Mouse (Mus musculus): ENCODE data around the gene H2al1g. TPM values are rescaled to one million over a fixed set of nuclear protein-coding genes. Genes with fewer than 3 reads are reported as not detected.
"Not testable (repeated sequence)": the region's sequence is repeated elsewhere in the genome, so short reads cannot be mapped to it uniquely, and the experiment has no call there.

The H2al1g gene
- polyA plus RNA-seq (2012; rRNA removed), result not detected in 2 replicates

GRCm38 (mm10) chrX:11317956-11318355 is at the start of gene H2al1g:
Gene H2al1g (plus strand): TSS chrX:11318256.
- H3K4me3 ChIP-seq (ENCODE audit: insufficient read depth, low read length); H3K27ac ChIP-seq (ENCODE audit: insufficient read depth, low read length); H3K4me1 ChIP-seq (ENCODE audit: control insufficient read depth, insufficient read depth, low read length): not testable (repeated sequence)

DNA sequence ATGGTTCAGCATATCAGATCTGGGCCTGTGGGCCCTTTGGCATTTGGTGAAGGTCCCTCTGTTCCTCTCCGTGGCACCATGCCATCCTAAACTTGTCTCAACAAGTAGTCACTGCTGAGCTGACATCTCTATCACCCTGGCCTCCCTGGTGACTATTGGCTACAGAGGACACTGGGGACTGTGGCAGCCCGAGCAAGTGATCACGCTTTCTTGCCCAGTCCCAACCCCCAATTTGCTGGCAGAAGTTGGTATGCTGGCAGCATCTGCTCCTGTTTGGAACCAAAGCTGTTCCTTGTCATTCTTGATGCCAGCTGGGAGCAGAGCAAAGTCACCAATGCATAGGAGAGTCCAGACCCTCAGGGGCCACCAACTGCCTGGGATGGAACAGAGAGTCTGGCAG is 49.0 kb upstream of the H2al1g start:
- TF ChIP-seq CTCF (IDR thresholded peaks at IDR 0.05; ENCODE audit: extremely low read depth, insufficient read depth, low read length) (no peak), POLR2A (IDR thresholded peaks at IDR 0.05; ENCODE audit: extremely low read depth, insufficient read depth, low read length) (no peak)
- H3K4me1 ChIP-seq (ENCODE audit: control insufficient read depth, insufficient read depth, low read length), result no peaks in the 10 kb centered on the region
- H3K4me3 ChIP-seq (ENCODE audit: insufficient read depth, low read length), result no peak overlapping the region
- H3K27ac ChIP-seq (ENCODE audit: insufficient read depth, low read length), result no peak overlapping the region

- no peak overlapping the region for H3K27ac ChIP-seq (ENCODE audit: insufficient read depth, low read length)
- no peak for TF ChIP-seq POLR2A (IDR thresholded peaks at IDR 0.05; ENCODE audit: extremely low read depth, insufficient read depth, low read length)
- TF ChIP-seq CTCF (IDR thresholded peaks at IDR 0.05; ENCODE audit: extremely low read depth, insufficient read depth, low read length), result no peak
- no peak overlapping the region for H3K4me3 ChIP-seq (ENCODE audit: insufficient read depth, low read length)
- H3K4me1 ChIP-seq (ENCODE audit: control insufficient read depth, insufficient read depth, low read length), result peaks cover 1% of the 10 kb centered on the region; the same call in 1 of the 2 replicates
Observed at GRCm38 (mm10) chrX:11273190-11273589, 44.9 kb upstream of the H2al1g start.

DNA sequence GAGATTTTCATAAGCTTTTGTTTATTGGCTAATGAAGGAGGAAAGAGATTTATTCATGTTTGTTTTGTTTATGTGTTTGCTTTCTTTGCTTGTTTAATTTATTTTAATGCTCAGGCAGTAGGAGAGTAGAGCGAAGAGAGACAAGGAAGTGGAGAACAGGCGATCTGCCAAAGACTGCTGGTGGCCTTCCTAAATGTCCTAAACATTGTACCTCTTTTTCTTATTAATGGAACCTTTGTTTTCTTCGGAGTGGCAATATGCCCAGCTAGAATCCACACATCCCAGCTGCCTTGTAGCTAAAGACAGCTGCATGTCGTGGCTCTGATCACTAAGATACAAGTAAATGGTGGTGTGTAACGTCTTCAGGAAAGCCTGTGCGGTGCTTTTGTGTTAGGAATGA is 41.0 kb upstream of the H2al1g start:
- Histone ChIP-seq H3K4me3 (ENCODE audit: insufficient read depth, low read length) (no peak overlapping the region), H3K4me1 (ENCODE audit: control insufficient read depth, insufficient read depth, low read length) (peaks cover 1% of the 10 kb centered on the region; the same call in 1 of the 2 replicates), H3K27ac (ENCODE audit: insufficient read depth, low read length) (no peak overlapping the region)
- TF ChIP-seq CTCF (IDR thresholded peaks at IDR 0.05; ENCODE audit: extremely low read depth, insufficient read depth, low read length) (no peak), POLR2A (IDR thresholded peaks at IDR 0.05; ENCODE audit: extremely low read depth, insufficient read depth, low read length) (no peak)

GRCm38 (mm10) chrX:11280741-11281140 is 37.3 kb upstream of the H2al1g start:
- peaks cover 1% of the 10 kb centered on the region; the same call in 1 of the 2 replicates for H3K4me1 ChIP-seq (ENCODE audit: control insufficient read depth, insufficient read depth, low read length)
- no peak overlapping the region for H3K27ac ChIP-seq (ENCODE audit: insufficient read depth, low read length)
- no peak overlapping the region for H3K4me3 ChIP-seq (ENCODE audit: insufficient read depth, low read length)
- TF ChIP-seq POLR2A (IDR thresholded peaks at IDR 0.05; ENCODE audit: extremely low read depth, insufficient read depth, low read length) (no peak), CTCF (IDR thresholded peaks at IDR 0.05; ENCODE audit: extremely low read depth, insufficient read depth, low read length) (no peak)

DNA sequence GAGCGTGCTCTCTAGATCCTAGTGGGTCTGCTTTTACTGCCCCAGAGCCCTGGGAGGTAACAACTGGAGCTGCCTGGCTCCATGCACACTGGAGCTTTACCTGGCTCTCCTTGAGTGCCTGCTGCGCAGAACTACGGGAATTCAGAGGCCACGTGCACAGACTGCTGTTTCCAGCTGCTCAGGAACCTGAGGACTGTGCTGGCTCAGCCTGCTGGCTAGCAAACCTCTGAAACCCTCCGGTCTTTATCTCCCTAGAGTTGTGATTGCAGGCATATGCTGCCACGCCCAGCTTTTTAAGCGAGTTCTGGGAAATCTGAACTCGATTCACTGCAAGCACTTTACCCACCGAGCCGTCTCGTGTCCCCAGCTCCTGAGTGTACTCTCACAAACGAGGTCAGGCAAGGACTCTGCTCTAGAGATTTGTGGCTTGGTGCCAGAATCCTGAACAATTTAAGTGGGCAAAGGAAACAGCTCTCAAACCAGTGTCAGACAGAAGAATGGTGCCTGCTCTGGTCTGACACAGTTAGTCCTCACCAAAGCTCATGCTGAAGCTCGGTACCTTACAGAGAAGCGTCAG is 29.7 kb upstream of the H2al1g start:
- H3K27ac ChIP-seq (ENCODE audit: insufficient read depth, low read length), result no peak overlapping the region
- no peak overlapping the region for H3K4me3 ChIP-seq (ENCODE audit: insufficient read depth, low read length)
- H3K4me1 ChIP-seq (ENCODE audit: control insufficient read depth, insufficient read depth, low read length), result no peaks in the 10 kb centered on the region
- no peak for TF ChIP-seq POLR2A (IDR thresholded peaks at IDR 0.05; ENCODE audit: extremely low read depth, insufficient read depth, low read length)
- no peak for TF ChIP-seq CTCF (IDR thresholded peaks at IDR 0.05; ENCODE audit: extremely low read depth, insufficient read depth, low read length)

DNA sequence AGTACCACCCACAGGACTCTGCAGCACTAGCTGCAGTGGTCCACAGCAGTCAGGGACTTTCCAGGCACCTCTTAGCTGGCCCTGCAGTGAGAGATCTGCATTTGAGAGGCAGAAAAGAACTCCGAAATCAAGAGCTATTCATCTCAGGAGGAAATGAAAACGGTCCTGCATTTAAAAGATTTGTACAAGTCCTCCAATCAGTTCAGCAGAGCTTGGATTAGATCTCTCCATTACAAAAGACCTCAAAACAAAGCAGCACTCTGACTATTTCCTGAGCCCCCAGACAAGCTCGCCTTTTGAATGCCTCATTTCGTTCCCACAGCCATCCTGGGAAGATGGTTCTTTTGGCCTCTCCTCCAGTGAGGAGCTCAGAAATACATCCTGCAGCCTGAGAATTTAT is 28.8 kb upstream of the H2al1g start:
- H3K27ac ChIP-seq (ENCODE audit: insufficient read depth, low read length), result no peak overlapping the region

DNA sequence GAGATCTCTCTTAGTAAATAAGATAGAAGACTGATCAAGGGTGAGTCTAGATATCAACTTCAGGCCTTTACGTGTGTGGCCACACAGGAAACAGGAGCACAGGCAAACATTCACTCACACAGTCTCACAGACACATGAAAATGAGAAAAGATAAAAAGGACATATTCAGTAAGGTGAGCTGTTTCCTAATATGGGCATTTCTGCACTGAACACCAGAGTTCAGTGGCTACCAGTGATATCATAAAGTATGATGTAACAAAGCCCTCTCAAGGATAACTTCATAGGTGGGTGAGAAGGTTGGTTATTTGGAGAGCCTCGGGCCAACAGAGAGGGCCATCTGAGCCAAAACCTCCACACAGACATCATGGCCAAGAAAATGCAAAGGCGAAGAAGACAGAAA is 19.1 kb upstream of the H2al1g start, which contains the start of gene H2al1a:
Gene H2al1a, plus strand, starts transcription at position 301 of the 400 bp plus-strand sequence.
- not testable (repeated sequence) for H3K4me1 ChIP-seq (ENCODE audit: control insufficient read depth, insufficient read depth, low read length); H3K4me3 ChIP-seq (ENCODE audit: insufficient read depth, low read length); H3K27ac ChIP-seq (ENCODE audit: insufficient read depth, low read length)

More for the DNA sequence above, 28.8 kb upstream of the H2al1g start:
- TF ChIP-seq POLR2A (IDR thresholded peaks at IDR 0.05; ENCODE audit: extremely low read depth, insufficient read depth, low read length), result no peak
- H3K4me3 ChIP-seq (ENCODE audit: insufficient read depth, low read length), result no peak overlapping the region
- H3K4me1 ChIP-seq (ENCODE audit: control insufficient read depth, insufficient read depth, low read length), result no peaks in the 10 kb centered on the region

DNA sequence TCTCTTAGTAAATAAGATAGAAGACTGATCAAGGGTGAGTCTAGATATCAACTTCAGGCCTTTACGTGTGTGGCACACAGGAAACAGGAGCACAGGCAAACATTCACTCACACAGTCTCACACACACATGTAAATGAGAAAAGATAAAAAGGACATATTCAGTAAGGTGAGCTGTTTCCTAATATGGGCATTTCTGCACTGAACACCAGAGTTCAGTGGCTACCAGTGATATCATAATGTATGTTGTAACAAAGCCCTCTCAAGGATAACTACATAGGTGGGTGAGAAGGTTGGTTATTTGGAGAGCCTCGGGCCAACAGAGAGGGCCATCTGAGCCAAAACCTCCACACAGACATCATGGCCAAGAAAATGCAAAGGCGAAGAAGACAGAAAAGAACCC is 15.9 kb upstream of the H2al1g start, which contains the start of gene H2al1b:
Gene H2al1b, plus strand, starts transcription at position 301 of the 400 bp plus-strand sequence.
- H3K27ac ChIP-seq (ENCODE audit: insufficient read depth, low read length); H3K4me3 ChIP-seq (ENCODE audit: insufficient read depth, low read length); H3K4me1 ChIP-seq (ENCODE audit: control insufficient read depth, insufficient read depth, low read length): not testable (repeated sequence)

DNA sequence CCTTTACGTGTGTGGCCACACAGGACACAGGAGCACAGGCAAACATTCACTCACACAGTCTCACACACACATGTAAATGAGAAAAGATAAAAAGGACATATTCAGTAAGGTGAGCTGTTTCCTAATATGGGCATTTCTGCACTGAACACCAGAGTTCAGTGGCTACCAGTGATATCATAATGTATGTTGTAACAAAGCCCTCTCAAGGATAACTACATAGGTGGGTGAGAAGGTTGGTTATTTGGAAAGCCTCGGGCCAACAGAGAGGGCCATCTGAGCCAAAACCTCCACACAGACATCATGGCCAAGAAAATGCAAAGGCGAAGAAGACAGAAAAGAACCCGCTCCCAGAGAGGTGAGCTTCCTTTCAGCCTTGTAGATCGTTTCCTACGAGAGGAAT is 12.7 kb upstream of the H2al1g start, which contains the start of gene H2al1c:
Gene H2al1c, plus strand, starts transcription at position 301 of the 400 bp plus-strand sequence.
- H3K27ac ChIP-seq (ENCODE audit: insufficient read depth, low read length); H3K4me1 ChIP-seq (ENCODE audit: control insufficient read depth, insufficient read depth, low read length); H3K4me3 ChIP-seq (ENCODE audit: insufficient read depth, low read length): not testable (repeated sequence)

- not testable (repeated sequence) for H3K27ac ChIP-seq (ENCODE audit: insufficient read depth, low read length); H3K4me1 ChIP-seq (ENCODE audit: control insufficient read depth, insufficient read depth, low read length); H3K4me3 ChIP-seq (ENCODE audit: insufficient read depth, low read length)
Observed at GRCm38 (mm10) chrX:11308524-11308923, 9.5 kb upstream of the H2al1g start, which contains the start of gene H2al1d. Gene H2al1d (plus strand): TSS chrX:11308824.

- not testable (repeated sequence) for H3K4me3 ChIP-seq (ENCODE audit: insufficient read depth, low read length); H3K4me1 ChIP-seq (ENCODE audit: control insufficient read depth, insufficient read depth, low read length); H3K27ac ChIP-seq (ENCODE audit: insufficient read depth, low read length)
Observed at GRCm38 (mm10) chrX:11311634-11312033, 6.4 kb upstream of the H2al1g start, which contains the start of gene H2al1e. Gene H2al1e (plus strand): TSS chrX:11311934.

GRCm38 (mm10) chrX:11314858-11315257 is 3.2 kb upstream of the H2al1g start, which contains the start of gene H2al1f:
Gene H2al1f (plus strand): TSS chrX:11315158.
- H3K4me3 ChIP-seq (ENCODE audit: insufficient read depth, low read length); H3K27ac ChIP-seq (ENCODE audit: insufficient read depth, low read length); H3K4me1 ChIP-seq (ENCODE audit: control insufficient read depth, insufficient read depth, low read length): not testable (repeated sequence)

GRCm38 (mm10) chrX:11321192-11321591 is 3.1 kb downstream of the H2al1g start, which contains the start of gene H2al1h:
Gene H2al1h (plus strand): TSS chrX:11321492.
- H3K4me1 ChIP-seq (ENCODE audit: control insufficient read depth, insufficient read depth, low read length); H3K27ac ChIP-seq (ENCODE audit: insufficient read depth, low read length); H3K4me3 ChIP-seq (ENCODE audit: insufficient read depth, low read length): not testable (repeated sequence)

DNA sequence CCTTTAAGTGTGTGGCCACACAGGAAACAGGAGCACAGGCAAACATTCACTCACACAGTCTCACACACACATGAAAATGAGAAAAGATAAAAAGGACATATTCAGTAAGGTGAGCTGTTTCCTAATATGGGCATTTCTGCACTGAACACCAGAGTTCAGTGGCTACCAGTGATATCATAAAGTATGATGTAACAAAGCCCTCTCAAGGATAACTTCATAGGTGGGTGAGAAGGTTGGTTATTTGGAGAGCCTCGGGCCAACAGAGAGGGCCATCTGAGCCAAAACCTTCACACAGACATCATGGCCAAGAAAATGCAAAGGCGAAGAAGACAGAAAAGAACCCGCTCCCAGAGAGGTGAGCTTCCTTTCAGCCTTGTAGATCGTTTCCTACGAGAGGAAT is 6.3 kb downstream of the H2al1g start, which contains the start of gene H2al1i:
Gene H2al1i, plus strand, starts transcription at position 301 of the 400 bp plus-strand sequence.
- H3K4me3 ChIP-seq (ENCODE audit: insufficient read depth, low read length); H3K27ac ChIP-seq (ENCODE audit: insufficient read depth, low read length); H3K4me1 ChIP-seq (ENCODE audit: control insufficient read depth, insufficient read depth, low read length): not testable (repeated sequence)
